Mouse (Mus musculus) cerebellum, adult 18-20 months (tissue): ENCODE measurements around the gene Fuk.
"Not testable (repeated sequence)": the region's sequence is repeated elsewhere in the genome, so short reads cannot be mapped to it uniquely, and the experiment has no call there.

Experiments used
- DNase-seq, 2 experiments: peaks; one replicate each; pipeline ENCODE4 v3.0.0; 2021

The Fuk gene

GRCm38 (mm10) chr8:110919341-110920031 is 17.2 kb upstream of the Fuk start, which contains the start of gene St3gal2:
Gene St3gal2, plus strand, starts transcription at chr8:110919922.
- DNase-seq: peak; percentile 87 to 97

GRCm38 (mm10) chr8:110918460-110918859 is 16.2 kb upstream of the Fuk start:
- DNase-seq: no peak

- DNase-seq: no peak
Observed at GRCm38 (mm10) chr8:110918027-110918426, 15.7 kb upstream of the Fuk start.

- DNase-seq: peak; percentile 32 to 45
Observed at GRCm38 (mm10) chr8:110917415-110917814, 15.1 kb upstream of the Fuk start.

GRCm38 (mm10) chr8:110911576-110912570 is 9.6 kb upstream of the Fuk start:
- no peak for DNase-seq

- not testable (repeated sequence) for DNase-seq
Observed at GRCm38 (mm10) chr8:110909850-110910249, 7.6 kb upstream of the Fuk start.

GRCm38 (mm10) chr8:110906682-110907081 is 4.4 kb upstream of the Fuk start:
- DNase-seq: no peak

GRCm38 (mm10) chr8:110905404-110905803 is 3.1 kb upstream of the Fuk start:
- no peak for DNase-seq

GRCm38 (mm10) chr8:110902579-110902965 is 284 bp upstream of the Fuk start:
- DNase-seq: no peak

GRCm38 (mm10) chr8:110901056-110901455 is 1.2 kb downstream of the Fuk start:
- no peak for DNase-seq

- no peak for DNase-seq
Observed at GRCm38 (mm10) chr8:110897495-110897894, 4.8 kb downstream of the Fuk start.

GRCm38 (mm10) chr8:110895812-110896211 is 6.5 kb downstream of the Fuk start:
- DNase-seq: no peak

- DNase-seq: no peak
Observed at GRCm38 (mm10) chr8:110895254-110895653, 7.0 kb downstream of the Fuk start.

- no peak for DNase-seq
Observed at GRCm38 (mm10) chr8:110894851-110895250, 7.4 kb downstream of the Fuk start.

- DNase-seq: peak; percentile 68 to 83
Observed at GRCm38 (mm10) chr8:110892913-110893312, 9.4 kb downstream of the Fuk start.

GRCm38 (mm10) chr8:110892040-110892439 is 10.2 kb downstream of the Fuk start:
- DNase-seq: no peak

GRCm38 (mm10) chr8:110889904-110890470 is 12.3 kb downstream of the Fuk start:
- no peak for DNase-seq

- peak; percentile 77 to 80 for DNase-seq
Observed at GRCm38 (mm10) chr8:110888860-110889259, 13.4 kb downstream of the Fuk start.

GRCm38 (mm10) chr8:110888441-110888840 is 13.8 kb downstream of the Fuk start:
- peak; percentile 85 to 90 for DNase-seq

GRCm38 (mm10) chr8:110887551-110887950 is 14.7 kb downstream of the Fuk start:
- peak; percentile 51 to 68 for DNase-seq

GRCm38 (mm10) chr8:110886634-110887033 is 15.7 kb downstream of the Fuk start:
- no peak for DNase-seq

- DNase-seq: peak; percentile 73 to 78
Observed at GRCm38 (mm10) chr8:110883824-110884223, 18.5 kb downstream of the Fuk start.

GRCm38 (mm10) chr8:110881741-110882310 is 20.5 kb downstream of the Fuk start:
- peak; percentile 85 to 87 for DNase-seq
